Mouse (Mus musculus) fat pad, adult 2 months (tissue): ENCODE data around the gene Anp32a.

Experiments used
- DNase-seq: peaks from one replicate; pipeline ENCODE4 v3.0.0-alpha.2; 2011; ENCODE audit warnings: low read depth, low spot score; ENCODE audit errors: extremely low read depth

The Anp32a gene

DNA sequence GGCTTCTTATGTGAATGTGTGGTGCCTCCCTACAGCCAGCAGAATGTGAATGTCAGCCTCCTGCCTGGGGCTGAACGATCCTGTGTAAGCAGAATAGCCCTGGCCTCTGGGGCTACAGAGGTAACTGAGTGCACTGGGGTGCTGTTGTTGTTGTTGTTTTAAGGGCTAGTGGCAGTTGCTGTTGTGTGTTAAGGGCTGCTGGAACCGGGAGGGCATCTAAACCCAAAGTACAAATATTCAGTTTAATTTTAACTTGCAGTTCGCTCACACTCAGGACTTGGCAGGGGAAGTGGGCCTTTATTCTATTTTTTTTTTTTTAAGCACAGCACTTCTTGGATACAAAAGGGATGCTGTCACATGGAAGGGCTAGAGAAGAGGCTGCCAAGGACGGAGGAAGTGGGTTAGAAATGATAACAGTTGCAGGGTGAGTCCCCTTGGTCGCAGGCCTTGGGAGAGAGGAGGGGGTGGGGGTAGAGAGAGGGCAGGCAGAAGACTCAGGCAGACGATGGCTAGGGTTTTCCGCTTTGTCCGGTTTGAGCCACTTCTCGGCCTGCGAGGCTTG lies 26.5 kb downstream of the Anp32a start:
- no peak for DNase-seq

DNA sequence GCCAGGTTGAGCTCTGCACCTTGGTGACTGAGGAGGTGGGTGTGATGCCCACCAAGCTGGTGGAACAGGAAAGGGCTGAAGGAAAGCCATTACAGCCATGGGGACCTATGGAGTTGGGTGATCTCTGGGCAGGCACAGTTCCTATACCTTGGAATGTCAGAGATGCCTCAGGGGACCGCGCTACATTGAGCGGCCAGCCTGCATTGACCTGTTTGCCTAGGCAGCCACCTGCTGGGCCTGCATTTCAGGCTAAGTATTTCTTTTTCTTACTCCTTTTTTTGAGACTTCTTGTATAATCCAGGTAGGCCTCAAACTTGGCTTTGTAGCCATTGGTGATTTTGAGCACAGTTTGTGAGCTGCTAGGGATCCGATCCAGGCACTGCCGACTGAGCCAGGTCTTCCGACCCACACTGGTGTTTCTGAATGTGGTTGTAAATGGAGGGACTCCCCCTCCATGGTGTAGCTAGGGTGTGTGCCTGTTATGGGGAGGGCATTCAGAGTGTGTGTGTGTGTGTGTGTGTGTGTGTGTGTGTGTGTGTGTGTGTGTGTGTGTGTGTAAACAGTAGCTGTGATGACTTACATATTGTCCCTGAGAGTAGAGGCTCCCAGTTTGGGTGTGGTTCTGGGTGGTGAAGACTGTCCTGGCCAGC lies 27.3 kb downstream of the Anp32a start:
- DNase-seq = no peak

DNA sequence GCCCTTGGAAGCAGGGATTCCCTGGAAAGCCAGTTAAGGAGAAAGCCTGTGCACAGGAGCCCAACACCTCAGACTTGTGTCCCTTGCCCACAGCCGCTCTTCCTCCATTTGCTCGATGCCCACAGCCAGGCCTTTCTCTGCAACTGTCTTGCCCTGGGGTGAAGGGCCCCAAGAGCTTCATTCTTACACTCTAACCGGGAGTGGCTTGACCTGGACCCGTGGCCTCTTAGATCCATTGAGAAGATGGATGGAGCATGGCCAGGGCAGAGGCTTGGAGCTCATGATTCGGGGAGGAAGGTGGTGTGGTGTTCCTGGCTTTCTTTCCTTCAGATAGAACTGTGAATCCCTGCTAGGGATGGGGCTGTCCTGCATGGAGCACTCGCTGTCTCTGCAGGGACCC lies 28.1 kb downstream of the Anp32a start:
- DNase-seq = no peak

DNA sequence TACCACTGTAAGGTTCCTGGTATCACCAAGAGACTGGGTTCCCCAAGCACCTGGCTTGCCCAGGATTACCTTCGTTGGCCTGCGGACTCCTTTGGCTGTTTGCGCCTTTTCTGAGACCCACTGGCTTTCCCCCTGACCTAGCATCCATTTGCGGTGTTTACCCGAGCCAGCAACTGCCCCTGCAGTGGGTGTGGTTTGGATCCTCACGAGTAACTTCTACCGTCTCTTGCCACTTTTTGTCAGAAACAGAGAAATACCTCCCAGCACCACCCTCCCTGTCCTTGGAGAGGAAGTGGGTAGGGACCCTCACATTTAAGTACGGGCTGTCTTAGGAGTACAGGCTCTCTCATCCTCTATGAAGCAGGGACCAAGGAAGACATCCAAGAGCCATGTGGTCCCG lies 29.1 kb downstream of the Anp32a start:
- DNase-seq = no peak

DNA sequence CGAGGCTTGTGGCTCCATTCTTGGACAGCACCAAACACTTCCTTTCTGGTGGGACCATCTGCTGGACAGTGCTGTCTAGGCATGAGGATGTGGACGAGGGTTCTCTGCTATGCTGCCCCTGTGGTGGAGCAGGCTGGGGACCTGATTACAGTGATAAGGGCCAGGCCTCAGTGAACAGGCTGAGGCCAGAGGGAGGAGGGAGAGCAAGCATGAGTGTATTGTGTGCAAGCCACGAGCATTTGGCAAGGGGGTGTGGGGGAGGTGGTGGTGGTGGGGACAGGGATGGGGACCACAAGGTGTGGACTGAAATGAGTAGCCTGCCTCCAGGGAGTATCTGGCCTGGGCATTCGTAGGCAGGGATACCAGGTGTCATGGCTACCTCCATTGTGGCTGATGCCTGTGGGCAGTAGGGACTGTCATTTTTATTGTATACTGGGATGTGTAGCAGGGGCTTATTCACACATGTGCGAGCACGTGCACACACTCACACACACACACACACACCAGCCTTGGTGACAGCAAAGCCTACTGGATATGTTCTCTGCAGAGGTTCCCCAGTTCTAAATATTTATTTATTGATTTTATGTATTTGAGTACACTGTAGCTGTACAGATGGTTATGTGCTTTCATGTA lies 29.7 kb downstream of the Anp32a start:
- no peak for DNase-seq

DNA sequence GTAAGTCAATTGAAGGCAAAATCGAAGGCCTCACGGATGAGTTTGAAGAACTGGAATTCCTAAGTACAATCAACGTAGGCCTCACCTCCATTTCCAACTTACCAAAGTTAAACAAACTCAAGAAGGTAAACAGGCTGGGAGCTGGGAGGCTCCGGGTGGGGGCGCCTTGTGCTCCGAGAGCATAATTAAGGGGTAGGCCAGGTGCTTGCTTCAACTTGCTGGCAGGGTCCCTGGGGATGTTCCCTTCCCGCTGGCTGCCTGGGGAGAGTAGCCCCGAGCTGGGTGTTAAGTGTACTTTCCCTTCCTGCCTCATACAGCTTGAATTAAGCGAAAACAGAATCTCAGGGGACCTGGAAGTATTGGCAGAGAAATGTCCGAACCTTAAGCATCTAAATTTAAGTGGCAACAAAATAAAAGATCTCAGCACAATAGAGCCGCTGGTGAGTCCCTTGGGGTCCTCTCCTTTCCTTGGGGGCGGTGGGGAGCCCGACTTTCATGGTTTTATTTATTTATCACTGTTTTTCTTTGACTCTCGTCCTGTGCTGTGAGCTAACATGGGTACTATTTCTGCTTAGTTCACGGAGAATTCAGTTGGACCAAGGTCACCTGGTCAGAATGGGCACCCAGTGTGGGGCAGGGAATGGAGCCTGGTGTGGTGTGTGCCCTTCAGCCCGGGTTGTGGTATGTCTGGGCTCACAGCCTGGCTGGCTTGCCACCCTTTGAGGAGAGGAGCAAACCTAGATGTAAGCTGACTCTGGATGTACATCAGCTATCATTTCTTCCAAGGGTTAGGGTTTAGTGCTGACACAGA lies 30.9 kb downstream of the Anp32a start:
- no peak for DNase-seq

DNA sequence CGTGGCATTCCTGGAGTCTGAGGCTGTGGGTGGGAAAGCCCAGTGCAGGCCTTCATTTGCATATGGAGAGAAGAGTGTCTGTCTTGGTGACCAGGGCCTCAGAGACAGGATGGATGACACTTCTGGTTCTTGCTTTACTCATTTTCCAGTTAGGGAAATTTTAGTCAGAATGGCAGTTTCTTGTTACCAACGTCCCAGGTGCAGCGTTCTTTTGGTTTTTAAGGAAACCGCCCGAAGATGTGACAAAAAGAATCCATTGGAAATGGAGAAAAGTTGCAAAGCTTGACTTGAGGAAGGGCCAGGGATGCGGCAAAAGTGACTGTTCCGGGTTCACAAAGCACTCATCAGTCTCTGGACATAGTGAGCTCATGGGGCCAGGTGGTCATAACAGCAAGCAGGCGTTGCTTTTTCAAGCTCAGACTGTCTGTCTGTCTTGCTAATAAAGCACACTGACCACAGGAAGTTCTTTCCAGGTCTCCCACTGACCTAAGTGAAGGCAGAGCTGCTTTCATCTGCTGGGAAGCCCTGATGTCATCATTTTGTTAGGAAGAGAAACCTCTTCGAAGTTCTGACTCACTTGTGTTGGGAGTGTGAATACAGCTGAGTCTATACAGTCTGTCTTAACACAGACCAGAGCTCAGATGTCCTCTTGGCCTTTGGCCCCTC lies 31.6 kb downstream of the Anp32a start:
- no peak for DNase-seq

DNA sequence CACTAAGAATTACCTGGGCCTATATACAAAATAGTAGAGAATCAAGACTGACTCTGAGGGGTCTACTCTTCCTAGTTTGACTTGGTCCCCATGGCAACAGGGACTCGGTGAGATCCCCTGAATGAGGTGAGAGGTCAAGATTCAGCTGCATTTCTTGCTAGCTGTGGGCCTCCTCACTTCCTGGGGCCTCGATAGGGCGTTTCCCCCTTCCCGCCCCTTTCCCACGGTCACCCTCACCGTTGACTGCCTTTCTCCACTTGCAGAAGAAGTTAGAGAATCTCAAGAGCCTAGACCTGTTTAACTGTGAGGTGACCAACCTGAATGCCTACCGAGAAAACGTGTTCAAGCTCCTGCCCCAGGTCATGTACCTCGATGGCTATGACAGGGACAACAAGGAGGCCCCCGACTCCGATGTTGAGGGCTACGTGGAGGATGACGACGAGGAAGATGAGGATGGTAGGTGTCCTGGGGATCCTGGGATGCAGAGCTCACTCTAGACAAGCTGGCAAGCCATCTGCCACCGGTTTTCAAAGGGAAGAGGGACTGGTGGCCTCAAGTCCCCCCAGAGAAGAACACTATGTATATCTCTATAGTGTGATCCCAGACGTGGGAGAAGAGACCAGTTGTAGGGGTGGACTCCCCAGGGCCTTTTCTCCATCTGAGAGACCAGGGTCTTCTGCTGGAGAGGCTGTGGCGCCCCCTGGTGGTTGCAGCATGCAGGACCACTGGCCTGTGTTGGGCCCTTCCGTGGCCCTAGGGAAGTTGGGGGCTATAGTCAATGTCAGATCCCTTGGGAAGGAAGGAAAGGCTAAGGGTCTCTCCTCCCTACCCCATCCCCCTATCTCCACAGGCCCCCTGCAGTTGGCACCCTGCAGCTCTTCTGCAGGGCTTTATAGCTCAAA lies 32.4 kb downstream of the Anp32a start:
- DNase-seq = no peak

DNA sequence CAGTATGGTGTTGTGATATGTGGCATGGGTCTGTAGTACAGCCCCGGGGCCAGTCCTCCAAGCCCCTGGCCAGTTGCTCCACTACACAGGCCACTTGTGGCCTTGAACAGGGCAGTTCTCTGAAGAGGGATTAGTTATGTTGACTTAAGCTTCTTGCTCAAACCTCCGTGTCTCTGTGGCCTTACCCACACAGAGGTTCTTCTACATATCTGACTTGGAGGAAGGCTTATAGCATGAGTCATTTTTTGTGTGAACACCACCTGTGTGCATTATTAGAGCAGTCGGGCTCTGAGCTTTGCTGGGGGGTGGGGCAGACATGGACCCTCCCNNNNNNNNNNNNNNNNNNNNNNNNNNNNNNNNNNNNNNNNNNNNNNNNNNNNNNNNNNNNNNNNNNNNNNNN lies 33.2 kb downstream of the Anp32a start:
- DNase-seq = peak; percentile 26

DNA sequence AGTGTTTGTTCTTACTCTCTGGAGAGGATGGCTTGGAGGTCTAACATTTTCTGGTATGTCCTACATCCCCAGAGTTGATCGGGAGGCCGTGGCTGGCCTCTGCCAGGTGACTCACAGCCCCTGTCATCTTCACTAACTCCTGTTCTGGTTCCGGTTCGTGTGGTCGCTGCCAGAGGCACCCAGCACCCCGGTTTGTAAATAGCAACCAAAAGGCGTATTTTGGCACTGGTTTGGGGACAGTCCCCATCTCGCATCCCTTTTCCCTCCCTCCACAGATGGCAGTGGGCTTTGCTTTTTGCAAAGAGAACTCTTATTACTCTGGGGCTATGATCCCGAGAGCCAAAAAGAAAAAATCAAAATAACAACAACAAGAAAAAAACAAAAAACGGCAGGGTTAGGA lies 36.8 kb downstream of the Anp32a start:
- DNase-seq = no peak

DNA sequence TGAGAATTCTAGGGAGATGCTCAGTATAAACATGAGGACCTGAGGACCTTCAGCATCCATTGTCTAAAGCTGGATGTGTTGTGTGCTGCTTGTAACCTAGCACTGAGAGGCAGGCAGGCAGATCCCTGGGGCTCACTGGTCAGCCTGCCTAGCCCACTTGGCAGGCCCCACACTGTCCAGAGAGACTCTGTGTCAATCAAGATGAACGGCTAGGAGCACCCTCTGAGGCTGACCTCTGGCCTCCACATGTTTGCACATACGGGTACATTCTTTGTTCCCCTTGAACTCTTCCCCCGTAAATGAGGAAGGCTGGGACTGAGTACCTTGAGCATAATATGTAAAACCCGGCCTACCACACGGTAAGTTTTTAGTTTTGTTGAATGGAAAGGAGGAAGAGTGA lies 39.3 kb downstream of the Anp32a start:
- no peak for DNase-seq

DNA sequence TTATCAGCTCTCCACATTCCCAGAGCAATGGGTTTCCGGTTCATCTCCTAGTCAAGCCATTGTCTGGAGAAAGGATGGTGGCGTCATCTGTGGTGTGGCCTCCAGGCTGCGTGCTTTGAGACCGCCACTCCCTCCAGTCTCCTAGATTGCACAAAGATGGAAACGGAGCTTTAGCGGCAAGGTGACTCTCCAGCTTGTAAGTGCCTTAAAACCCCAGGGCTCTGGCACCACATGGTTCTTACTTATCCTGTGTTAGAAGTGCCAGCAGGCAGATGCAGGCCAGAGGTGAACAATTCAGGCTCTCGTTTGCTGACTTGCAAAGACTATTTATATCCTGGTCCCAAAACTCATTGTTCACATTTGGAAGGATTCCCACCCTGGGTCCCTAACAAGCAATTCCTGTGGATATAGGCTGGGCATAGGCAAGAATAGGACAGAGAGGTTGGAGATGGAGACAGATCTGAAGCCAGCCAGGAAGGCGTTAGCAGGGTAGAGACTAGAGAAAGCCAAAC lies 40.4 kb downstream of the Anp32a start:
- DNase-seq = no peak

DNA sequence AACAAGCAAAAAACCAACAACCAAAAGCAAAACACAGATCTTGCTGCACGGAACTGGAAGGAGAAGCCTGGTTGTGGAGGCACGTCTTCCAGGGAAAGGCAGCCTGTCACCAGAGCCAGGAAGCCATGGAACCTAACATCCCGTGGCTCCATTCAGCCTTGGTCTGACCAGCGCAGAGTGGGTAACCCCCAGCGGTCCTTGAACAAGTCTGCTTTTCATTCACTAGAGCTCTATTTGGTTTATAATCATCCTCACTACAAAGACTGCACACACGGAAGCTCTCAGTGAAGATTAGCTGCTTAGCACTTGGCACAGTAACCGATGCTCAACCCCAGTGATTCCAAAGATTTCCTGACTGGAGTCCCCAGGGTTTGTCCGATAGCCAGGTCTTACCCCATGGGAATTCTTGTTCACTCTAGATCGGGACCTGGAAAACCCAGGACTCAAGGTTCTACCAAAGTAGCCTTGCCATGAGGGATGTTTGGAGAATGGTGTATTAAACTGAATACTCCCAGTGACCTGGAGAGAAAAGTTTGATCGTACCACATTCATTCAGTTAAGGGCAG lies 41.5 kb downstream of the Anp32a start:
- DNase-seq = no peak

DNA sequence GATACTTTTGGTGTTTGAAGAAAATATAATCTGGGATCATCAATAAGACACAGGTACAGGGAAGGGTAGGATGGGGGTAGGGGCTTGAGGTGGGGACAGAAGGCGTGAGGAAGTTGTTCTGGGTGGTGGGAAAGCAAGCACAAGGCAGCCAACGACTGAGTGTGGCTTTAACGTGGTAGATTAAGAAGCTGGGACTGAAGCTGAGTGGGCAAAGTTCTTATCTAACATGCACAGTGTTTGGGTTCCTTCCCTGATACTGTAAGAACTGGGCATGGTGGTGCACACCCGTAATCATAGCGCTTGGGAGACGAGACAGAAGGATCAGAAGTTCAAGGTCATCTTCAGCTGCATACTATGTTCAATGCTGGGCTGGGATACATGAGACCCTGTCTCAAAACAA lies 44.0 kb downstream of the Anp32a start:
- no peak for DNase-seq

DNA sequence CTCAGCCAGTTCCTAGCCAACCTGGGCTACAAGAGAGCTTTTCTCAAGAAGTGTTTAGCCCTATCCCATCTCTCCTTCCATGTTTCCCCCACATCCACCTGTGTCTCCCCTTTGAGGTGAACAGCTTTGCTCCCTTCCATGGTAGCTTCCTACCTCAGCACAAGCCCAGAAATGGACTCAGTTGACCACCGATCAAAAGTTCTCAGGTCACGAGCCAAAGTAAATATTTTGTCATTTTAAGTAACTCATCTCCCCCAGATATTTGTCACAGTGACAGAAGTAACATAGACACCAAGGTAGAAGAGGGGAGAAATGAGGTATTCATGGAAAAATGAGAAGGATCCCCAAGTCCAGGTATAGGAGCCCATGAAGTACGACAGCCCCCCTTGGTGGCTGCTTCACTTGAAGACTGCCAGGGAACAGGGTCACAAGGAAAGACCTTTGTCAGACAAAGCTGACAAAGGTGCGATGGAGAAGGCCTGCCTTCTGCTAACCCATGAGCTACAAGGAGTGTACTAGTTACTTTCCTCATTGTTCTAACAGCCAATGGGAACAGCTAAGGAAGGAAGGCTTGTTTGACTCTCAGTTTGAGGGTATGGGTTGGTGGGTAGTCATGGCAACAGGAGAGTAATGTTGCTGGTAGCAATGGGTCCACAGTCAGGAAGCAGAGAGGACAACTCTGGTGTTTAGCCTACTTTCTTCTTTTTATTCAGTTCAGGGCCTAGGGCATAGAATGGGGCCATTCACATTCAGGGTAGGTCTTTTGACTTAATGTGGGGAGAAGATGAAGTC lies 44.8 kb downstream of the Anp32a start:
- DNase-seq = no peak

DNA sequence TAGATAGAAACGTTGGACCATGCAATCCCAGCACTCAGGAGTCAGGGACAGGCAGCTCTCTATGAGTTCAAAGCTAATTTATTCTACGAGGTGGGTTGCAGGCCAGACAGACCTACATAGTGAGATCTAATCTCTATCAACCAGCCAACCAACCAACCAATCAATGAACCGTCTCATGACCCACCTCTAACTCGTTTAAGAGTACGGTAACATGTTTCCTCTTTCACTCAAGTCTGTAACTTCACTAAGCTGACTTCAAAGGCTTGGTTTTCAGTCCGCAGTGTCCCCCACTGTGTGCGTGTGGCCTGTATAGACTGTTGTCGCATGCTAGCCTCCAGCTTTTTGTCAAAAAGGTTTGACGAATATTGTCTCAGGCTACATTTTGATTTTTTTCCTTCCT lies 48.6 kb downstream of the Anp32a start:
- DNase-seq = no peak

DNA sequence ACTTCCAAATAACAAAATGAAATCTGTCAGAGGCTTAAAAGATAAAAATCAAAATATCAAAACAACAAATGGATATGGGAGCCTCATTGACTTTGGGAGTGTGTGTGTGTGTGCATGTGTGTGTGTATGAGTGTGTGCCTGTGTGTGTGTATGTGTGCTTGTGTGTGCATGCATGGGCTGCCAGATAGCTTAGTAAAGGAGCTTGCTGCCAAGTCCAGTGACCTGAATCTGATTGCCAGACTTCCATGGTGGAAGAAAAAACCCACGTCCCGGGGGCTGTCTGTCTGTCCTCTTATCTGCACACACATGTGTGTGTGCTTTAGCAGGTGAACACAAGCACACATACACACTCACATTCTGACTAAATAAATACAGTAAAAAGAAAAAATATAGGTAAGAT lies 52.4 kb downstream of the Anp32a start:
- DNase-seq = no peak

DNA sequence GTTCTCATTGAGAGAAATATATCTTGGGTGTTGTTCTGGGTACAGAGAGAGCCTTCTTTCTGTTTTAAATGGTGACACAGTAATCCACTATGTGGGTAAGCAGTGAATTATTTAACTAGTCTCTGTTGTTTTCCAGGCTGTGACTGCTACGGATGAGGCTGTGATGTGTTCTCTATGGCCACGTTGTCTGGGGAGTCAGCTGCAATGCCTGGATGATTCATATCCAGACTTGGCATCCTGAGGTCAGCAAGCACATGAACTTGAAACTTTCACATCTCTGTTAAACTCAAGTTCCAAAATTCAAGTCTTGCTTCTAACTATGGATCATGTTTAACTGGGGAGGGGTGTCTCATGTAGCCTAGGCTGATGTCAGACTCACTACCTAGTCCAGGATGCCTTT lies 53.1 kb downstream of the Anp32a start:
- no peak for DNase-seq

DNA sequence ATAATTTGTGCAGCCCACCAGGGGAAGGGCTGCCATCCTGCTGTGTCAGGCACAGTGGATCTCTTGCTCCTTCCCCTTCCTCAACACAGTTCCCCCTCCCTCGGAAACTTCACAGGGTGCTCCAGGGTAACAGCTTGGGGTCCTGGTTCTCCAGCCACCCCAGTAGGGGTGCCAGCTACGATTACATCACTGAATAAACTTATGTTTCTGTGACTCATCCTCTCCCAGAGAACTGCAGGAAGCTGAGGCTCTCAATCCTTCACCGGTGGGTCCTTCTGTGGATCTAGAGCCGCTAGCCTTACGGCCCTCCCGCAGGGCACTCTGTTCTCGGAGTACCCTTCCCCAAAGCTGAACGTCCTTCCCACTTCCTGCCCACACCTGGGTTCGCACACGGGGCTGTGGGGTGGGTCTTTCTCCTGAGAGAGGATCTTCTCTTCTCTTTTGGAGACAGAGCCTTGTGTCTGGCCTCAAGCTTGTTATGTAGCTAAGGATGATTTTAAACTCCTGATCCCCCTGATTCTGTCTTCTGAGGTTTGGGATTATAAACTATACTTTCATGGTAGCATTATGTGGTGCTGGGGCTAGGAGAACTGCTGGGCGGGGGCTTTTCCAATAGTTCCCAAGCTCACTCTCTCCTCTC lies 59.6 kb downstream of the Anp32a start:
- DNase-seq = no peak
